Mouse (Mus musculus) embryonic facial prominence, embryonic 13.5 days (tissue): Measurements from ENCODE around the gene Olfr141. TPM values are rescaled to one million over a fixed set of nuclear protein-coding genes. Genes with fewer than 3 reads are reported as not detected.

Experiments used
- ATAC-seq: fragments of 200-750 bp; cut with Nextera tagmentation; 2 replicates; pipeline ENCODE4 v1.8.0; 2017; ENCODE audit warnings: low read depth; ENCODE audit not compliant: insufficient number of reproducible peaks, insufficient read depth, low FRiP score, low TSS enrichment
- H3K27ac ChIP-seq: fragments of 300-500 bp; sonication (generic); 2 replicates; pipeline ENCODE4 v1.5.1; 2015; ENCODE audit warnings: moderate library complexity, mild to moderate bottlenecking, inconsistent platforms
- H3K27me3 ChIP-seq: fragments of 300-500 bp; sonication (generic); 2 replicates; pipeline ENCODE4 v1.6.1; 2015; ENCODE audit warnings: mild to moderate bottlenecking, inconsistent platforms
- H3K36me3 ChIP-seq: fragments of 300-500 bp; sonication (generic); 2 replicates; pipeline ENCODE4 v1.6.1; 2015; ENCODE audit warnings: mild to moderate bottlenecking, inconsistent platforms
- H3K4me1 ChIP-seq: fragments of 300-500 bp; sonication (generic); 2 replicates; pipeline ENCODE4 v1.6.1; 2015; ENCODE audit warnings: inconsistent platforms
- H3K4me2 ChIP-seq: fragments of 300-500 bp; sonication (generic); 2 replicates; pipeline ENCODE4 v1.6.1; 2015; ENCODE audit warnings: moderate library complexity, mild to moderate bottlenecking, inconsistent platforms
- H3K4me3 ChIP-seq: fragments of 300-500 bp; sonication (generic); 2 replicates; pipeline ENCODE4 v1.5.1; 2015; ENCODE audit warnings: mild to moderate bottlenecking, inconsistent platforms
- H3K9ac ChIP-seq: fragments of 300-500 bp; sonication (generic); 2 replicates; pipeline ENCODE4 v1.6.1; 2015; ENCODE audit warnings: mild to moderate bottlenecking, inconsistent platforms
- H3K9me3 ChIP-seq: fragments of 300-500 bp; sonication (generic); 2 replicates; pipeline ENCODE4 v1.6.1; 2016; ENCODE audit warnings: inconsistent platforms
- WGBS: fragments of 180-500 bp; shearing (Covaris S2); methylation state at CpG from one replicate; pipeline ENCODE4 v1.1.7; 2015; ENCODE audit warnings: mixed read lengths; 5-methylcytosine and 5-hydroxymethylcytosine counted together
- polyA plus RNA-seq: library from polyadenylated mRNA; unstranded; fragments of >200 nt; fragmentation: Nextera tagmentation; extraction: Ambion mirVana; gene quantifications from 2 replicates; pipeline ENCODE4 v1.2.1, GENCODE M21; 2015

Olfr141 gene
- not detected in 2 replicates for polyA plus RNA-seq

DNA sequence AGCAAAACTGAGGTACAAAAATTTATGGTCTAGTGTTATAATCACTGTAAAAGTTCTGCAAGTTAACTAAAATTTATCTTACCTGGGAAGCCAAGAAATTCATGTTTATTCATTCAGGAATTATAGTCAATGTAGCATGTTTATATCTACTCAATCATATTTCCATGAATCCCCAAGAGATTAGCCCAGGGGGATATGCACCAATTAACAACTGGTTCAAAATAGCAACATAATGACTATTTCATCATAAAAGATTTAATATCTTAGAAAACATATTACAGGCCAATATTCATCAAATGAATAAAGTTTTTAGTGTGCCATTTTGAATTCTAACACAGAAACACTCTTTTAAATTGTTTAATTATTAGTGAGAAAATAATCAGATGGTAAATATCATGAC, at the start of gene Olfr141:
Olfr141 (minus strand) TSS at position 101 of the 400 bp plus-strand sequence.
- no peak for ATAC-seq
- H3K4me3 ChIP-seq = no peak within 1 kb of the TSS
- H3K9me3 ChIP-seq = no peaks in the 10 kb centered on the region
- H3K4me1 ChIP-seq = no peaks in the 10 kb centered on the region
- H3K27me3 ChIP-seq = no peaks in the 10 kb centered on the region
- H3K36me3 ChIP-seq = no peaks in the 10 kb centered on the region
- H3K9ac ChIP-seq = no peak within 1 kb of the TSS
- H3K27ac ChIP-seq = no peak within 1 kb of the TSS
- no peak within 1 kb of the TSS for H3K4me2 ChIP-seq

DNA sequence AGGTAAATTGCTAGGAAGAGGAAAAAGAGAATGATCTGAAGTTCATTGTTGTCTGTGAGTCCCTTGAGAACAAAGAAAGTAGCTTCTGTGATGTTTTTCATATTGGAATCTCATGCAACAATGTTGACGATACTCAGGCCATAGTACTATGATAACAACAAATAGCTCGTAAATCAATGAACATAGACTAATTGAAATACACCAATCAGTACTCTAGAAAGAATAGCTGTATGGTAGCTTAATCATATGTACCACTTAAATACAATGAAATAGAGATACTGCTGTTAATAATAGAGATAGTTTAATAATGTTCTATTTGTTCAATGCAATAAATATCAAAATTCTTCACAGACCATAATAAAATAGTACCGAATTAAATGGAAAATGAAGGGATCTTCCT, 41.8 kb upstream of the Olfr141 start, which contains the start of gene Olfr1095:
Olfr1095 (minus strand) TSS at position 101 of the 400 bp plus-strand sequence.
- 90% methylated on average over 3 of the region's 3 CpGs for WGBS
- no peaks in the 10 kb centered on the region for H3K4me1 ChIP-seq
- H3K36me3 ChIP-seq = no peaks in the 10 kb centered on the region
- no peak within 1 kb of the TSS for H3K9ac ChIP-seq
- ATAC-seq = no peak
- no peak within 1 kb of the TSS for H3K4me2 ChIP-seq
- no peak within 1 kb of the TSS for H3K4me3 ChIP-seq
- no peak within 1 kb of the TSS for H3K27ac ChIP-seq
- H3K9me3 ChIP-seq = no peaks in the 10 kb centered on the region
- no peaks in the 10 kb centered on the region for H3K27me3 ChIP-seq

GRCm38 (mm10) chr2:86824363-86824762, 14.5 kb upstream of the Olfr141 start, which contains the start of gene Olfr1094:
TSS of gene Olfr1094 (plus strand) at chr2:86824663.
- no peak for ATAC-seq
- no peak within 1 kb of the TSS for H3K4me2 ChIP-seq

GRCm38 (mm10) chr2:86782179-86782578, 27.6 kb downstream of the Olfr141 start, which contains the start of gene Olfr1093:
TSS of gene Olfr1093 (plus strand) at chr2:86782479.
- Histone ChIP-seq H3K36me3 (no peaks in the 10 kb centered on the region), H3K9me3 (no peaks in the 10 kb centered on the region), H3K4me1 (no peaks in the 10 kb centered on the region), H3K27me3 (no peaks in the 10 kb centered on the region), H3K9ac (no peak within 1 kb of the TSS), H3K4me3 (no peak within 1 kb of the TSS), H3K27ac (no peak within 1 kb of the TSS), H3K4me2 (no peak within 1 kb of the TSS)
- no peak for ATAC-seq
- 73% methylated on average over 2 of the region's 2 CpGs for WGBS

More at GRCm38 (mm10) chr2:86824363-86824762, 14.5 kb upstream of the Olfr141 start, which contains the start of gene Olfr1094:
- Histone ChIP-seq H3K9me3 (no peaks in the 10 kb centered on the region), H3K4me1 (no peaks in the 10 kb centered on the region), H3K4me3 (no peak within 1 kb of the TSS), H3K27me3 (no peaks in the 10 kb centered on the region), H3K36me3 (no peaks in the 10 kb centered on the region), H3K27ac (no peak within 1 kb of the TSS), H3K9ac (no peak within 1 kb of the TSS)

DNA sequence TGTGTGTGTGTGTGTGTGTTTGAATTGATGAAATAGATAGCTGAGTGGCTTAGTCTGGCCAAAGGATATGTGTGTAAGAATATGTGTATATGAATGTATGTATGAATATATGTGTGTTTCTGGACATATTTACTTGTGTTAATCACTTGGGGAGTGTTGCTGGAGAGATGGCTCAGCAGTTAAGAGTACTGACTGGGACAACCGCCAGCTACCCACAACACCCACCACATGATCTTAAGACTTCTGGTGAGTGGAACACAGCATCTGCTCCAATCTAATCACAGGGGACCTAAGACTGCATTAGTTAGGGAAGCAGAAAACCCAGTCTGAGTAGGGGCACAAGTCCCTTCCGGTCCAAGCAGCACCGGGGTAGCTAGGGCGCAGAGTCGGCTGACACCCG, 48.8 kb downstream of the Olfr141 start:
- Histone ChIP-seq H3K4me1 (no peaks in the 10 kb centered on the region), H3K9me3 (no peaks in the 10 kb centered on the region), H3K27ac (no peak overlapping the region), H3K4me3 (no peak overlapping the region), H3K9ac (no peak overlapping the region), H3K36me3 (no peaks in the 10 kb centered on the region), H3K27me3 (no peaks in the 10 kb centered on the region), H3K4me2 (no peak overlapping the region)
- ATAC-seq = no peak
- 99% methylated on average over 6 of the region's 6 CpGs for WGBS

DNA sequence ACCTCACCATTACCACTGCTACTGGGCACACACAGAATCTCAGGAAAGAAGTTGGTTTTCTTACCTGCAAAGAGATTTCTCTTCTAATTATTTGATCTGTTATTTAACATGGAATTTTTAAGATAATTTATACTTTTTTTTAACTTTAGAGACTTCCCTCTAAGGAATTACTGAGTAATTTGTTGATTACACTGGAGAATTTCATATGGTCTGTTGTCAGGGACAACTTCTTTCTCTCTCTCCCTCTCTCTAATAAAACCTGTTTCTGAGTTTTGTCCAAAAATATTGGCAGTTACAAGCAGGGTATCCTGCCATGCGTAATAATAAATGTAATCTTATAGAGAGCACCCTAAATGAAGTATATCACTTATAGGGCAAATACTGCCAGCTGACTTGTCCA, 50.9 kb downstream of the Olfr141 start, which contains the start of gene Olfr1090:
Olfr1090 (minus strand) TSS at position 101 of the 400 bp plus-strand sequence.
- Histone ChIP-seq H3K36me3 (no peaks in the 10 kb centered on the region), H3K4me3 (no peak within 1 kb of the TSS), H3K9me3 (no peaks in the 10 kb centered on the region), H3K4me2 (no peak within 1 kb of the TSS), H3K27ac (no peak within 1 kb of the TSS), H3K4me1 (no peaks in the 10 kb centered on the region), H3K27me3 (no peaks in the 10 kb centered on the region), H3K9ac (no peak within 1 kb of the TSS)
- 86% methylated on average over 1 of the region's 1 CpGs for WGBS
- no peak for ATAC-seq

Other genes with a start within 250 kb of the Olfr141 start
- gene Olfr1082, start 211.1 kb downstream of the Olfr141 start, polyA plus RNA-seq = not detected in 2 replicates
- not detected in 2 replicates for gene Olfr1084, start 170.3 kb downstream of the Olfr141 start, polyA plus RNA-seq
- gene Olfr1085, start 148.0 kb downstream of the Olfr141 start, polyA plus RNA-seq = not detected in 2 replicates
- gene Olfr1086, start 129.9 kb downstream of the Olfr141 start, polyA plus RNA-seq = not detected in 2 replicates
- gene Olfr1087, start 111.6 kb downstream of the Olfr141 start, polyA plus RNA-seq = not detected in 2 replicates
- not detected in 2 replicates for gene Olfr1089, start 76.3 kb downstream of the Olfr141 start, polyA plus RNA-seq
- gene Olfr1090, start 51.0 kb downstream of the Olfr141 start, polyA plus RNA-seq = not detected in 2 replicates
- not detected in 2 replicates for gene Olfr1093, start 27.5 kb downstream of the Olfr141 start, polyA plus RNA-seq
- not detected in 2 replicates for gene Olfr1094, start 14.6 kb upstream of the Olfr141 start, polyA plus RNA-seq
- not detected in 2 replicates for gene Olfr1095, start 41.7 kb upstream of the Olfr141 start, polyA plus RNA-seq
- gene Gm13723, start 64.8 kb upstream of the Olfr141 start, polyA plus RNA-seq = not detected in 2 replicates
- gene Olfr1097, start 82.2 kb upstream of the Olfr141 start, polyA plus RNA-seq = not detected in 2 replicates
- gene Olfr1098, start 114.5 kb upstream of the Olfr141 start, polyA plus RNA-seq = not detected in 2 replicates
- gene Olfr1099, start 150.7 kb upstream of the Olfr141 start, polyA plus RNA-seq = not detected in 2 replicates
- not detected in 2 replicates for gene Olfr1100, start 169.9 kb upstream of the Olfr141 start, polyA plus RNA-seq
- gene Olfr1101, start 181.2 kb upstream of the Olfr141 start, polyA plus RNA-seq = not detected in 2 replicates
- not detected in 2 replicates for gene Olfr1102, start 188.4 kb upstream of the Olfr141 start, polyA plus RNA-seq
- not detected in 2 replicates for gene Olfr1104, start 217.1 kb upstream of the Olfr141 start, polyA plus RNA-seq
- gene Olfr1105, start 226.5 kb upstream of the Olfr141 start, polyA plus RNA-seq = not detected in 2 replicates
- not detected in 2 replicates for gene Olfr1106, start 242.3 kb upstream of the Olfr141 start, polyA plus RNA-seq